Mouse (Mus musculus) hindbrain, embryonic 14.5 days (tissue): ENCODE data around the gene Babam2. TPM values are rescaled to one million over a fixed set of nuclear protein-coding genes. Genes with fewer than 3 reads are reported as not detected.

Experiments used
- ATAC-seq: fragments of 200-750 bp; cut with Nextera tagmentation; 2 replicates; pipeline ENCODE4 v1.8.0; 2017; ENCODE audit warnings: moderate number of reproducible peaks, mild to moderate bottlenecking, moderate TSS enrichment, moderate library complexity; ENCODE audit not compliant: low FRiP score
- DNase-seq: peaks from one replicate; pipeline ENCODE4 v3.0.0-alpha.2; 2015; ENCODE audit warnings: low spot score
- H3K27ac ChIP-seq: fragments of 300-500 bp; sonication (generic); 2 replicates; pipeline ENCODE4 v1.5.1; 2014; ENCODE audit warnings: mild to moderate bottlenecking, moderate library complexity
- H3K27me3 ChIP-seq: fragments of 300-500 bp; sonication (generic); 2 replicates; pipeline ENCODE4 v1.6.1; 2014; ENCODE audit warnings: mild to moderate bottlenecking, low read length, mixed read lengths; ENCODE audit not compliant: control insufficient read depth, insufficient read depth
- H3K36me3 ChIP-seq: fragments of 300-500 bp; sonication (generic); replicated peaks from 2 replicates; pipeline ENCODE4 v1.6.1; 2014; ENCODE audit not compliant: control insufficient read depth, insufficient read depth
- H3K4me1 ChIP-seq: fragments of 300-500 bp; sonication (generic); replicated peaks from 2 replicates; pipeline ENCODE4 v1.6.1; 2014; ENCODE audit warnings: antibody characterized with exemption, low read length, mixed read lengths; ENCODE audit not compliant: control insufficient read depth, insufficient read depth
- H3K4me2 ChIP-seq: fragments of 300-500 bp; sonication (generic); replicated peaks from 2 replicates; pipeline ENCODE4 v1.6.1; 2014; ENCODE audit warnings: mild to moderate bottlenecking, moderate library complexity
- H3K4me3 ChIP-seq: fragments of 300-500 bp; sonication (generic); replicated peaks from 2 replicates; pipeline ENCODE4 v1.5.1; 2014; ENCODE audit warnings: mild to moderate bottlenecking, low read length
- H3K9ac ChIP-seq: fragments of 300-500 bp; sonication (generic); 2 replicates; pipeline ENCODE4 v1.6.1; 2014
- H3K9me3 ChIP-seq: fragments of 300-500 bp; sonication (generic); 2 replicates; pipeline ENCODE4 v1.6.1; 2016; ENCODE audit warnings: low read length; ENCODE audit not compliant: control insufficient read depth
- WGBS: fragments of 180-500 bp; shearing (Covaris S2); extraction: QIAGEN DNeasy Blood & Tissue Kit; methylation state at CpG from one replicate; pipeline ENCODE4 v1.1.7; 2014; 5-methylcytosine and 5-hydroxymethylcytosine counted together
- polyA plus RNA-seq: library from polyadenylated mRNA; unstranded; fragments of >200 nt; fragmentation: Nextera tagmentation; extraction: Ambion mirVana; gene quantifications from 2 replicates; pipeline ENCODE4 v1.2.1, GENCODE M21; 2014

Gene Babam2
- polyA plus RNA-seq, 1 experiment from 2014 or later = 39.8 TPM

DNA sequence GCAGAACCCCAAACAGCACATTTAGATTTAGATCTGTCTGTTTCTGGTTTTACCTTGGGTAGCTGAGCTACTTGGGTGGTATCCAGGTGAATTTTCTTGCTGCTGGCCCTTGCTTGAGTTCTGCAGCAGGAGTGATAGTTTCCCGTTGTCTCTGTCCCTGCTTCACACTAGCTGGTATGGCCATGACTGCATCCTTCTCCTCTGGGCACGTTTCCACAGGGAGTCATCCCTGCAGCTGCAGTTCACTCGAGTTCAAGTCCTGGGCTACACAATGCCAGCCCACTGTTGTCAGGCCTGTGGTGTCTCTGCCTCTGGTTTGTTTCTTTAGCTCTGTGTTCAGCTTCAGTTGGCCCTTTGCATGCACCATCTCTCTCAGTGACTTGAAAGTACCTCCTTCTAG is 239.0 kb downstream of the Babam2 start:
- no peak overlapping the region for H3K4me3 ChIP-seq
- DNase-seq (no peak), ATAC-seq (no peak)
- no peak overlapping the region for H3K4me2 ChIP-seq
- no peaks in the 10 kb centered on the region for H3K9me3 ChIP-seq
- no peaks in the 10 kb centered on the region for H3K4me1 ChIP-seq
- no peak overlapping the region for H3K9ac ChIP-seq
- H3K27ac ChIP-seq = no peak overlapping the region
- no peaks in the 10 kb centered on the region for H3K36me3 ChIP-seq
- no peaks in the 10 kb centered on the region for H3K27me3 ChIP-seq
- 78% methylated on average over 3 of the region's 3 CpGs for WGBS

DNA sequence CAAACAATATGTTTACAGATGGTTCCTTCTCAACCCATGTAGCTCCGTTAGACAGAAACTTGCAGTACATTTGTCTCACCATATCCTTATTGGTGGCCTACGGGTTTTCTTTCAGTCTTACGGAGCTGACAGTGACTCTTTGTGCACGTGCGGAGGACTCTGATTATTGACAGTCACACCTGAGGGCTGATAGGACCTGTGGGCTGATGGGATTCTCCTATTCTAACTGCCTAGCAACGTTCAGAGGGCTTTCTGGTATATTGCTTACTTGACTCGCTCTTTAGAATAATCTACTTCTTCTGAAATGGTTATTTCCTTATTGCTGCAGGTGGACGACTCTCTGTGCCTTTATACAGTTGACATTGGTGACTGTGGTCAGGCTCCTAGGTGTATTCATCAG is 243.4 kb downstream of the Babam2 start:
- no peaks in the 10 kb centered on the region for H3K27me3 ChIP-seq
- no peak overlapping the region for H3K4me3 ChIP-seq
- H3K4me2 ChIP-seq = no peak overlapping the region
- DNase-seq (no peak), ATAC-seq (no peak)
- no peak overlapping the region for H3K27ac ChIP-seq
- no peaks in the 10 kb centered on the region for H3K9me3 ChIP-seq
- H3K36me3 ChIP-seq = no peaks in the 10 kb centered on the region
- H3K9ac ChIP-seq = no peak overlapping the region
- H3K4me1 ChIP-seq = no peaks in the 10 kb centered on the region
- WGBS = 91% methylated on average over 8 of the region's 8 CpGs

DNA sequence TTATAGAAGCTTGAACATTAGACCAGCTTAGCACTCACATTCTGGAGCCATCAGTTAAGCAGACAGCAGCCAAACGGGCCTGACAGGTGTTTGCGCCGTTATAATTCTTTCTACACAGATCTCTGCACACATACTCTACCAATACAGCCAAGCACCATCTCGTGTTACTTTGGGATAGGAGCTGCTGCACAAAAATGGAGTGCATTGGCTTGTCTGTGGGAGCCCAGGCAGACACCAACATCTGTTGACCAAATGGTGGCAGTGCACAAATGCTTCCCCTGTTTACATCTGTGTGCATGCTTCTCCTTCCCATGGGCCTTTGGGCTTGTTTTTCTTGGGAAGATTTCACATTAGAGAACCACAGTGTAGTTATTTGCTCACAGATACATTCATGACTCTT is 249.7 kb downstream of the Babam2 start:
- no peak overlapping the region for H3K9ac ChIP-seq
- DNase-seq (no peak), ATAC-seq (no peak)
- H3K4me2 ChIP-seq = no peak overlapping the region
- no peaks in the 10 kb centered on the region for H3K4me1 ChIP-seq
- 77% methylated on average over 4 of the region's 4 CpGs for WGBS
- no peaks in the 10 kb centered on the region for H3K9me3 ChIP-seq
- H3K27ac ChIP-seq = no peak overlapping the region
- no peak overlapping the region for H3K4me3 ChIP-seq
- no peaks in the 10 kb centered on the region for H3K36me3 ChIP-seq
- H3K27me3 ChIP-seq = no peaks in the 10 kb centered on the region

DNA sequence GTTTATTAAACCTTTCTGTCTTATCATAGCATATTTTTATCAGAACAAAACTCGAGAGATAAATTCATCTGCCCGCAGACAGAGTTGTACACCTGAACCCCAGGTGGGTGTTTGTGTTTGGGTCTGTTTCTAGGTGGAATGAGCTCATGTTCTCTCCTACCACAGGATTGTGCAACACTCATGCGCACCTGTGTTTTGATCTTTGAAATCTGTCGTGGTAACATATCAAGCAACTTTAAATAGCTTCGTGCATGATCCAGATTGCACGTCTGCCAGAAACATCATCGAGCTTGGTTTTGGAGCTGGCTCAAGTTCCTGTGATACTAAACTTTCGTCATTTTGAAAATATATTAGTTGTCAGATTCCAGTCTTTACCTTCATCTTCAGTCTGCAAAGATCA is 251.9 kb downstream of the Babam2 start:
- no peak overlapping the region for H3K4me2 ChIP-seq
- H3K4me1 ChIP-seq = no peaks in the 10 kb centered on the region
- ATAC-seq (no peak), DNase-seq (no peak)
- H3K4me3 ChIP-seq = no peak overlapping the region
- no peak overlapping the region for H3K9ac ChIP-seq
- 95% methylated on average over 8 of the region's 8 CpGs for WGBS
- no peak overlapping the region for H3K27ac ChIP-seq
- H3K27me3 ChIP-seq = no peaks in the 10 kb centered on the region
- H3K9me3 ChIP-seq = no peaks in the 10 kb centered on the region
- no peaks in the 10 kb centered on the region for H3K36me3 ChIP-seq

DNA sequence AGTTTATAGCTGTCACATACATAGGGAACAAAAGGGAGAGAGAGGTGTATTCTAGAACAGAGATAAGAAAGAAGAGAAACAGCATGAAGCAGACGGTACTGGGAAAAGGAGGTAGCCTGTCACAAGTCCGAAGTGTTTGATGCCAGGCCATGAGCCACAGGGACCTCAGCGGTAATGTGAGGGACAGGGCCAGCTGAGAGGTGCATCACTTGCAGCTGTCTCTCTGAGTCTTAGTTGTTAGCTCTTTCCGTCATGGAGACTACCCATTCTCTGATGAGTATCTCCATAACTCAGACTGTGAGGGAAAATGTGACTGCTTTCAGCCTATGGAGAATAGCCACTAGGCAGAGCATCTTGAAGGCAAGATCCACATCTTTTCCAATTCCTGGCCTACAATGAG is 253.0 kb downstream of the Babam2 start:
- 91% methylated on average over 4 of the region's 4 CpGs for WGBS

DNA sequence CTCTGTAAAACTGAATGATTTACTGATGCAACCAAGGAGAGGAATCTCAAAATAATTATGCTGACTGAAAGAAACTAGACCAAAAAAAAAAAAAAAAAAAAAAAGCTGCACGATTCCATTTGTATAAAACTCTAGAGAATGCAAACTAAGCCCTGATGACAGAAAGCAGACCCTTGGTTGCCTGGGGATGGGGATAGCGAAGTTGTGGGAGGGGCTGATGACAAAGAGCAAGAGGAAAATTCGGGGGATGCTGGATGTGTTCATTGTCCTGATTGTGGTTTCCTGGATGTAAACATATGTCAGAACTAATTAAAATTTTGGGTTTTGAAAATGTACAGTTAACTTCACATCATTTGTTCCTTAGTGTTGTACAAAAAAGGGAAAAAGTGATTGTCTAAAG is 257.7 kb downstream of the Babam2 start:
- H3K36me3 ChIP-seq = no peaks in the 10 kb centered on the region
- H3K9me3 ChIP-seq = no peaks in the 10 kb centered on the region
- H3K27me3 ChIP-seq = no peaks in the 10 kb centered on the region
- 71% methylated on average over 3 of the region's 3 CpGs for WGBS
- H3K4me2 ChIP-seq = no peak overlapping the region
- DNase-seq (no peak), ATAC-seq (no peak)
- H3K4me3 ChIP-seq = no peak overlapping the region
- H3K9ac ChIP-seq = no peak overlapping the region
- H3K4me1 ChIP-seq = no peaks in the 10 kb centered on the region; the same call in 1 of the 2 replicates
- H3K27ac ChIP-seq = no peak overlapping the region

More for the DNA sequence above, 253.0 kb downstream of the Babam2 start:
- Histone ChIP-seq H3K27me3 (no peaks in the 10 kb centered on the region), H3K4me3 (no peak overlapping the region), H3K9ac (no peak overlapping the region), H3K27ac (no peak overlapping the region), H3K4me2 (no peak overlapping the region), H3K9me3 (no peaks in the 10 kb centered on the region), H3K4me1 (no peaks in the 10 kb centered on the region), H3K36me3 (no peaks in the 10 kb centered on the region)
- DNase-seq (no peak), ATAC-seq (no peak)

DNA sequence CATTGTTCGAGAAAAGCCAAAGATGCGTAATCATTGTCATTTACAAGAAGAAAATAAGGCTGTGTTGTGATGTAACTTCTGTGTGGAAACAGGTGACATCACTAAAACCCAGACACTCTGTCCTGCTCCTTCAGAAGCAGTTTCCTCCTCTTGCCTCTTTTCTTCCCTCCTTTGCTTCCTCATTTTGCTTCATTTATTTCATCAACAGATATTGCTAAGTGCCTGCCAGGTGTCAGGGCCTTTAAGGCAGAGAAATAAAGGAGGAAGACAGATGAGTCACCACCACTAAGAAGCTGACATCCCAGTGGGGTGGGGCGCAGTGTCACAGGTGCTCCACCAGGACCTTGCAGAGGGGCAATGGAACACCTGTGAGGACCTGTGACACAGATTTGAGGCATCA is 258.9 kb downstream of the Babam2 start:
- no peaks in the 10 kb centered on the region for H3K9me3 ChIP-seq
- no peak overlapping the region for H3K4me3 ChIP-seq
- H3K4me2 ChIP-seq = no peak overlapping the region
- no peak overlapping the region for H3K9ac ChIP-seq
- H3K36me3 ChIP-seq = no peaks in the 10 kb centered on the region
- ATAC-seq = no peak
- 96% methylated on average over 3 of the region's 3 CpGs for WGBS
- no peaks in the 10 kb centered on the region for H3K27me3 ChIP-seq
- DNase-seq = no peak
- no peaks in the 10 kb centered on the region; the same call in 1 of the 2 replicates for H3K4me1 ChIP-seq
- H3K27ac ChIP-seq = no peak overlapping the region

DNA sequence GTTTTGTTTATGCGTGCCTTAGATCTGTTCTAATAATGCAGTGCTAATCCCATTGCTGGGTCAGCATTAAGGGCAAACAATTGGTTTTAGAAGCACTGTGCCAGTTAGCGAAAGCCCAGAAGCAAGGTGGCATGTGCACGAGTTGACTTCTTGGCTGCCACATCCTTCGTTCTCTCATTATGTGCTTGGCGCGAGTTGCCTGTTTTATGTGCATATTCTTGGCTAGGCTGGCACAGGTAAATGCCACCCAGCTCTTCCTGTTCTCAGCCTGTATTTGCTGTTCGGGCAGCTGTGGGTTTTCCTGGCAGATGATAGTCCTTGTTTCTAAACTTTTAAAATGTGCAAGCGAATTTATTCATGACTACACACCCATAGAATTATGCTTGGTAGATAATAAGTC is 262.4 kb downstream of the Babam2 start:
- WGBS = 79% methylated on average over 8 of the region's 8 CpGs
- ATAC-seq (no peak), DNase-seq (no peak)
- Histone ChIP-seq H3K4me2 (no peak overlapping the region), H3K9me3 (no peaks in the 10 kb centered on the region), H3K4me1 (no peaks in the 10 kb centered on the region; the same call in 1 of the 2 replicates), H3K9ac (no peak overlapping the region), H3K4me3 (no peak overlapping the region), H3K27ac (no peak overlapping the region), H3K36me3 (no peaks in the 10 kb centered on the region), H3K27me3 (no peaks in the 10 kb centered on the region)

DNA sequence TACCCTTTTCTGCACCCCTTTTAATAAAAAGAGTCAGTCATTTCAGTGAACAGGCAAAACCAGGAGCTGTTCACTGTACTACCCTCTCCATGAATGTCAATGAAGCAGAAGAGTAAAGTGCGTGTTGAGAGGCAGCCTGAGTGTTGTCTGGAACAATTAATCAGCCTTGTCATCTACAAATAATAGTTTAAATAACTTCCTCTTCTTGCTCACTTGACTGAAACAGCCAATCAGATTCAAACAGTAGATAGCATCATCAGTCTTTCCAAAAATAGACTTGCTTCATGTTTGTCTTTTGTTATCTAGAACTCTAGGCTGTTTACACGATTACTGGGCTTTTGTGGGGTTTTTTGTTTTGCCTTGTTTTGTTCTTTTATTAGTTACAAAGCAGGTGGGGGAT is 263.9 kb downstream of the Babam2 start:
- DNase-seq (no peak), ATAC-seq (no peak)
- Histone ChIP-seq H3K4me1 (no peaks in the 10 kb centered on the region; the same call in 1 of the 2 replicates), H3K4me2 (no peak overlapping the region), H3K36me3 (no peaks in the 10 kb centered on the region), H3K4me3 (no peak overlapping the region), H3K27me3 (no peaks in the 10 kb centered on the region), H3K9ac (no peak overlapping the region), H3K27ac (no peak overlapping the region), H3K9me3 (no peaks in the 10 kb centered on the region)
- 58% methylated on average over 2 of the region's 2 CpGs for WGBS

DNA sequence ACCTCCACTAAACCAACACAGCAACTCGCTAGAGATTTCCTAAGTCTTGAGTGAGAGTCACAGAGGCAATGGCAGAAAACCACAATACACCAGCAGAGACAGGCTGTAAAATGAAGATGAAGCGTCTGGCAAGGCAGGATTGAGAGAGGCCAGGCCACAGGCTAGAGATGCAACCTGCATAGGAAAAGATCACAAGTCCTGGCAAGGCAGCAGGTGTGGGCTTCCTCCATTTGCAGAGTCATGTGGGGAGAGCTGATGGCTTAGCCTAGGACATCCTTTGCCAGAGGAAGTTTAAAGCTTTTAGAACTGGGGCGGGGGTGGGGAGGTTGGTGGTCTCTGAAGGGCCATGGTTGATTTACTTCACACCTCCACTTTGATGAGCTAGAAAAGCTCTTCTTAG is 264.9 kb downstream of the Babam2 start:
- ATAC-seq (no peak), DNase-seq (no peak)
- no peaks in the 10 kb centered on the region for H3K27me3 ChIP-seq
- H3K4me3 ChIP-seq = no peak overlapping the region
- no peak overlapping the region for H3K9ac ChIP-seq
- H3K4me1 ChIP-seq = no peaks in the 10 kb centered on the region; the same call in 1 of the 2 replicates
- no peaks in the 10 kb centered on the region for H3K36me3 ChIP-seq
- H3K9me3 ChIP-seq = no peaks in the 10 kb centered on the region
- H3K27ac ChIP-seq = no peak overlapping the region
- WGBS = 84% methylated on average over 3 of the region's 3 CpGs
- no peak overlapping the region for H3K4me2 ChIP-seq
